Mouse (Mus musculus): ENCODE measurements around the gene Pabpc4.
"Not testable (repeated sequence)": the region's sequence is repeated elsewhere in the genome, so short reads cannot be mapped to it uniquely, and the experiment has no call there.

Gene Pabpc4

GRCm38 (mm10) chr4:123298226-123298625 is 36.1 kb downstream of the Pabpc4 start:
- no peak for DNase-seq (ENCODE audit: low read depth)

- DNase-seq (ENCODE audit: low read depth) = no peak
Observed at GRCm38 (mm10) chr4:123298980-123299670, 37.0 kb downstream of the Pabpc4 start.

GRCm38 (mm10) chr4:123305789-123306188 is 43.6 kb downstream of the Pabpc4 start:
- no peak for DNase-seq (ENCODE audit: low read depth)

- DNase-seq (ENCODE audit: low read depth) = no peak
Observed at GRCm38 (mm10) chr4:123306999-123307398, 44.8 kb downstream of the Pabpc4 start.

GRCm38 (mm10) chr4:123308292-123308691 is 46.1 kb downstream of the Pabpc4 start:
- DNase-seq (ENCODE audit: low read depth) = no peak

GRCm38 (mm10) chr4:123311845-123312244 is 49.7 kb downstream of the Pabpc4 start:
- no peak for DNase-seq (ENCODE audit: low read depth)

- DNase-seq (ENCODE audit: low read depth) = no peak
Observed at GRCm38 (mm10) chr4:123313010-123313409, 50.9 kb downstream of the Pabpc4 start.

GRCm38 (mm10) chr4:123314497-123314896 is 52.3 kb downstream of the Pabpc4 start:
- no peak for DNase-seq (ENCODE audit: low read depth)

- DNase-seq (ENCODE audit: low read depth) = not testable (repeated sequence)
Observed at GRCm38 (mm10) chr4:123322910-123323309, 60.8 kb downstream of the Pabpc4 start.

- DNase-seq (ENCODE audit: low read depth) = no peak
Observed at GRCm38 (mm10) chr4:123323534-123323933, 61.4 kb downstream of the Pabpc4 start, which contains the start of gene Oxct2a. TSS of gene Oxct2a (minus strand) at chr4:123323634.

GRCm38 (mm10) chr4:123326087-123326486 is 63.9 kb downstream of the Pabpc4 start:
- DNase-seq (ENCODE audit: low read depth) = no peak

- DNase-seq (ENCODE audit: low read depth) = no peak
Observed at GRCm38 (mm10) chr4:123327630-123328029, 65.5 kb downstream of the Pabpc4 start.

- DNase-seq (ENCODE audit: low read depth) = no peak
Observed at GRCm38 (mm10) chr4:123328946-123329345, 66.8 kb downstream of the Pabpc4 start.

GRCm38 (mm10) chr4:123331326-123331725 is 69.2 kb downstream of the Pabpc4 start:
- no peak for DNase-seq (ENCODE audit: low read depth)

GRCm38 (mm10) chr4:123331961-123332360 is 69.8 kb downstream of the Pabpc4 start:
- DNase-seq (ENCODE audit: low read depth) = not testable (repeated sequence)

GRCm38 (mm10) chr4:123333151-123333550 is 71.0 kb downstream of the Pabpc4 start:
- no peak for DNase-seq (ENCODE audit: low read depth)

- peak; percentile 59 for DNase-seq (ENCODE audit: low read depth)
Observed at GRCm38 (mm10) chr4:123334177-123334576, 72.0 kb downstream of the Pabpc4 start.

- not testable (repeated sequence) for DNase-seq (ENCODE audit: low read depth)
Observed at GRCm38 (mm10) chr4:123335244-123335643, 73.1 kb downstream of the Pabpc4 start.

- no peak for DNase-seq (ENCODE audit: low read depth)
Observed at GRCm38 (mm10) chr4:123335796-123336585, 73.8 kb downstream of the Pabpc4 start.

- DNase-seq (ENCODE audit: low read depth) = no peak
Observed at GRCm38 (mm10) chr4:123337693-123338092, 75.5 kb downstream of the Pabpc4 start.

- peak; percentile 51 for DNase-seq (ENCODE audit: low read depth)
Observed at GRCm38 (mm10) chr4:123340232-123340631, 78.1 kb downstream of the Pabpc4 start.

GRCm38 (mm10) chr4:123342091-123342641 is 80.0 kb downstream of the Pabpc4 start:
- DNase-seq (ENCODE audit: low read depth) = no peak
